Mouse (Mus musculus) testis, adult 2 months (tissue): Measurements from ENCODE around the gene Trpc4ap.

Source experiments
- CTCF ChIP-seq: fragments of 200-500 bp; IDR thresholded peaks from 2 replicates; pipeline ENCODE4 v1.5.1; 2012; ENCODE audit warnings: low read depth, mild to moderate bottlenecking, inconsistent platforms, low read length, moderate library complexity; ENCODE audit not compliant: control insufficient read depth, insufficient read depth, insufficient replicate concordance
- POLR2A ChIP-seq: fragments of 200-500 bp; IDR thresholded peaks from 2 replicates; pipeline ENCODE4 v1.6.1; 2012; ENCODE audit warnings: low read depth, mild to moderate bottlenecking, inconsistent platforms, low read length, moderate library complexity; ENCODE audit not compliant: control insufficient read depth

DNA sequence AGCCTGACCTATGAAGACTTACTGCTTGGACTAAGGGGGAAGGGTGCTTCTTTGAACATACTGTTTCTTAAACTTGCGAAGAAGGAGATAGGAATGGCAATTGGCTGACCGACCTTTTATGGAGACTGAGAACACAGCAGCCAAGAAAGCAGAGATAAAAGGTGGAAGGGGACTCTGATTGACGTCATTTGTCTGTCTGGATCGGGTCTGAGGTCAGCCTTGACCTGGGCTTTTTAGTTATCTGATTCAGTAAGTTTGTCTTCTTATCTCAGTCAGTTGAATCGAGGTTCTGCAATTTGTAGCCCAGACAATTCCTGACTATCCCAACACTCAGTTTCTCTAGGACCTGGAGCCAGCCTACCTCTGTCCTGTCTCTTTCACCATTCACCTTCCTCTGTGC is 31.9 kb upstream of the Trpc4ap start:
- TF ChIP-seq CTCF = no peak
- no peak for TF ChIP-seq POLR2A
